Mouse (Mus musculus) inflammation-experienced regulatory T-cells, adult 6 months (primary cell): ENCODE results near the gene Chd1l. TPM values are rescaled to one million over a fixed set of nuclear protein-coding genes. Genes with fewer than 3 reads are reported as not detected.

Experiments used
- ATAC-seq: one replicate; pipeline ENCODE4 v1.8.0; 2017
- polyA plus RNA-seq, 3 experiments: library from polyadenylated mRNA; unstranded; fragments of 100-300 nt; shearing (Covaris generic); gene quantifications; one replicate each; pipeline ENCODE4 v1.2.1; 2017

Chd1l gene
- polyA plus RNA-seq, 3 experiments from 2014 or later: 18.5 to 34.9 (median 25.4) TPM

GRCm38 (mm10) chr3:97617091-97617825 lies 7.3 kb upstream of the Chd1l start:
- ATAC-seq: no peak

DNA sequence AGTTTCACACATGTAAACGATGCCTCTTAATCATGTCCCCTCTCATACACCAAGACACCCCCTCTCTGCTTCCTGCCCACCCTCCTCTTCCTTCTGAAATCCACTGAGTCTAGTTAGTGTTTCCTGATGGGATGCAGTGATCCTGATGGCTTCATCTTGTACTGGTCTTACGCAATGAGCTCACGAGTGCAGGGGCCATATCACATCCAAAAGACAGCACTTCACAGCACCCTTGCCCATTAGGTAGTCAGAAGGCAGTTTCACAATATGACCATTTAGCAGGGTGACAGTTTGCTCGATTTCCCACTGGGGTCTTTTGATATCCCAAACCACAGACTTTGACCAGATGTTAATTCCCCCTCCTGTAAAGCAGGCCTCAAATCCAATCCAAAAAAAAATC lies 5.9 kb upstream of the Chd1l start:
- no peak for ATAC-seq

- ATAC-seq: no peak
These were observed 5.2 kb upstream of the Chd1l start for GRCm38 (mm10) chr3:97615154-97615553.

- no peak for ATAC-seq
These were observed 1.0 kb upstream of the Chd1l start for GRCm38 (mm10) chr3:97611021-97611420.

DNA sequence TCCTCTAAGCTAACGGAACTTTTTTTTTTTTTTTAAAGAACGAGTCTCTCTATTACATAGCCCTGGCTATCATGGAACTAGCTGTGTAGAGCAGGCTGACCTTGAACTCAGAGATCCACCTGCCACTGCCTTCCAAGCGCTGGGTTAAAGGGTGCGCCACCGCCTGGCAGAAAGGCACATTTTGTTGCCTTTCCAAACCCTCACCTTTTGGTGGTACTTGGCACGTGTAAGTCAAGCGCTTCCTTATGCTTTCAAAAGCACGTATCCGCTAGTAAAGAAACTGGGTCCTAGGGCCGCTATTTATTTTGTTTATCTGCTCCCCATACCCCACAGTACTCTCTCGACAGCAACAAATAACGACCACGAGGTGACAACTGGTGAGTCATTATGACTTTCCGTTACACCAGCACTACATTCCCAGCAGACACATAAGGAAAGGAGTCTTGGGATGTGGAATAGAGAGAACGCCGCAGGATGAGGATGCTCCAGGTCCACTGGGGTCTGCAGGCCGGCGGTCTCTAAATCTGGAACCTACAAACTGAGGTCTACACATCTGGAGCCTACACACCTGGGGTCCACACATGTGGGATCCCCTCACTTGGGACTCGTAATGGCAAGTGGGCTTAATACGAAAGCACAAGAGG lies 680 bp downstream of the Chd1l start:
- peak; percentile 63 for ATAC-seq

DNA sequence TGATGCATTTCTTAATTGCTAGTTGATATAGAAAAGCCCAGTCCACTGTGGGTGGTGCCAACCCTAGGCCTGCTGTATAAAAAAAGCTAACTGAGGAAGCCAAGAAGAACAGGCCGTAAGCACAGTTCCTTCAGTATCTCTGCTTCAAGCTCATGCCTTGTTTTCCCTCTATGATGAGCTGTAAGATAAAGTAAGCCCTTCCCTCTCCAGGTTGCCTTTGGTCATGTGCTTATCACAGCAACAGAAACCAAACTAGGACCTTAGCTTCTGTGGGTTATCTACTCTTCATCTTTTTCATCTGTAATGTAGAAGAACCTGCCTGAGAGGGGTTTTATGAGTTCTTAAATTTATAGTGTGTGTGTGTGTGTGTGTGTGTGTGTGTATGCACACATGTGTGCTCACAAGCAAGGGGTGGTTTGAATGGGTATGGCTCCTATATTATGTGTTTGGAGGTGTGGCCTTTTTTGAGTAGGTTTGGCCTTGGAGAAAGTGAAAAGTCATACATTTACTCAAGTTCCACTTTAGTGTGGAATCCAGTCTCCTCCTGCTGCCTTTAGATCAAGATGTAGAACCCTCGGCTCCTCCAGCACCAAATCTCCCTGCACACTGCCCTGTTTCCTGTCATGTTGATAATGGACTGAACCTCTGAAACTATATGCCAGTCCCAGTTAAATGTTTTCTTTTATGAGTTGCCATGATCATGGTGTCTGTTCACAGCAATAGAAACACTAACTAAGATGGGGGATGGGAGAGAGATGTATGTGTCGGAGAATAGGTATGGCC lies 9.8 kb downstream of the Chd1l start:
- ATAC-seq: no peak

DNA sequence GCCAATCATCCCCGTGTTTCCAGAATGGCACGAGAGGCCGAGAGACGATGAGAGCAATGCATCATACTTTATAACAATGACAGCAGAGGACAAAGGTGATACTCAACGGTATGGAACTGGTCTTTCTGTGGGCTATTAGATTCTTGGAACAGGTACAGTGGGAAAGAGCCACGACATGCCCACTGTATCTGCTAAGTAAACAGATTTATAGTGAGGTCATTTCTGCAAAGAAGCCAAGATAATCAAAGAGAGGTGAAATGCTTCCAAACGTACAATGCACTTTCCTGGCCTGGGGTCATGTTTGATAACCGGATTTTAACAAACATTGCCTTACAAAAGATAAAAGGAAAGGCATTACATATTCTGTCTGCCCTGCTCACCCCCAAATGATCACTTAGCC lies 13.2 kb downstream of the Chd1l start:
- ATAC-seq: no peak

- no peak for ATAC-seq
These were observed 14.9 kb downstream of the Chd1l start for GRCm38 (mm10) chr3:97595066-97595465.

- no peak for ATAC-seq
These were observed 15.9 kb downstream of the Chd1l start for GRCm38 (mm10) chr3:97594140-97594539.

DNA sequence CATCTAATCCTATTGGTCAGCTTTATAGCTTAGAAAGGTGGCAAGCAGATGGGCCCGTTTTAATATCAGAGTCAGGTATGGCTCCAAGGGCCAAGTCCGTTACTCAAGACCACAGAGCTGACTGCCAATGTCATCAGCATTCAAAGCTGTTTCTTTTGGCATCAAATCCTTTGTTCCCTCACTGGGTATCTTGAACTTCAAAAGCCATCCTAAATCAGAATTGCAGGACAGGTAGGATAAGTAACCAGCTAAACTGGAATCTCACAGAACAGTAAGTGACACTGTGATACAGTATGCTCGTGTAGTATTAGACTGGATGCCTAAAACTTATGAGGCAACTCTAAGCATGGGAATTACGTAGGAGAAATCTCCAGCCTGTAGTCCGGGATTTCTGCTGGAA lies 16.9 kb downstream of the Chd1l start:
- ATAC-seq: no peak

DNA sequence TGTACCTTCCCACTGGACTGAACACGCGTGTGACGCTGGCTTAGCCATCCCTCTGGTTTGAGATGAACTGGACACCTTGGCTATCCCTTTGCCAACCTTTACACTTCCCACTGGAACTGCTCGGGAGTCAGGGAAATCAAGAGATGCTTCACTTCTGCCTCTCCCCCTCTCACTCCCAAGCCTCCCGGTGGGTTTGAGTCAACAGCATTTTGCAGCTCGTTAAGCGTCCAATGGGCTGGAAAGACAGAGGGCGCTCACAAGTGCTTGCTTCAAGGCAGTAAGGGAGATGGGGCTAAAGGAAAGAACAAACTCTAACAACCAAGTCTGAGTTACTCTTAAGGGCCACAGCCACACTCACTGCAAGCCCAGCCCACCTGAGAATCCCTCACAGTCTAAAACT lies 19.3 kb downstream of the Chd1l start:
- no peak for ATAC-seq

DNA sequence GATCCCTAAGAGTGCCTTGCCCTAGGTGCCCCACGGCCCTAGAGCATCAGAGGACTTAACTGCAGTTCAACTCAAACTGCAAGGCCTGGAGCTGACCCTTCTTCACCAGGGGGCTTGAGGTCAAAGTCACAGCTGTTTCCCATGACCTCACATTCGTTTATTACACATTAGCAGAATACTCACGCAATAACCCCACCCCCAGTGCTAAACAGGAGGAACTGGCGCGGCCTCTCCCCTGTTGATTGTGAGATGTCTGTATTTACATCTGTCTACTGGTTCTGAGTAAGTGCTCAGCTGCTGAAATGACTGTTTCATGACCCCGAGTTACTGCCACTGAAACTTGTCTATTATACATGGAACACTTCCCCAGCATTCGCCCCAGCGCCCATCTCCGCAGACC lies 22.3 kb downstream of the Chd1l start:
- ATAC-seq: no peak

- peak; percentile 58 for ATAC-seq
These were observed 24.4 kb downstream of the Chd1l start for GRCm38 (mm10) chr3:97585383-97586160.

- no peak for ATAC-seq
These were observed 36.2 kb downstream of the Chd1l start for GRCm38 (mm10) chr3:97573807-97574206.

GRCm38 (mm10) chr3:97564588-97564987 lies 45.4 kb downstream of the Chd1l start:
- ATAC-seq: no peak

GRCm38 (mm10) chr3:97558554-97558953 lies 51.4 kb downstream of the Chd1l start:
- ATAC-seq: no peak

DNA sequence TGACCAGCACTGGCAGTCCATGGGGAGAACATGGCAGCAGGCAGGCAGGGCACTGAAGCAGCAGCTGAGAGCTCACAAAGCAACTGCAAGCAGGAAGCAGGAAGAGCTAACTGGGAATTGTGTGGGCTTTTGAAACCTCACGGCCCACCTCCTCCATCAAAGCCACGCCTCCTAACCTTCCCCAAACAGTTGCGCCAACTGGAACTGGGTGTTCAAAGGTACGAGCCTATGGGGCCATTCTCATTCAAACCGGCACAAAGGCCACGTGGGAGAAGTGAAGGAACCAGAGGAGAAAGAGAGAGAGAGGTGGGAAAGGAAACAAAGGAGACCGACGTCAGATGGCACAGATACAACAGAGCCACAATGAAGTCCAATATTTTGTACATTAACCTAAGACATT lies 63.8 kb downstream of the Chd1l start:
- ATAC-seq: no peak

DNA sequence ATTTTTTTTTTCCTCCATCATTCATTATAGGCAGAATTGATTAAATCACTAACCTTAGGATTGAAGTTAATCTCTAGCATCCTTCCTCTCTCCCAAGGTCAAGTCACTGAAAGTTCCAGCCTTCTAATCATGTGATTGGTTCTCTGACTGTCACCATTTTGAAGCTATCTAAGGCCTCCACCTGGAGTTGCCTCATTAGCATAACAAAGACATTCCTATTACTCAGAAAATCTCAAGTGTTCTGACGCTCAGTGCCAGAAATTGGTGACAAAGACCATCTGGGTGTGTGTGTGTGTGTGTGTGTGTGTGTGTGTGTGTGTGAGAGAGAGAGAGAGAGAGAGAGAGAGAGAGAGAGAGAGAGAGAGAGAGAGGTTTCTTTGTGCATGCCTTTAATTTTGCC lies 69.8 kb downstream of the Chd1l start:
- no peak for ATAC-seq

- ATAC-seq: no peak
These were observed 71.4 kb downstream of the Chd1l start for GRCm38 (mm10) chr3:97538634-97539033.

- no peak for ATAC-seq
These were observed 73.0 kb downstream of the Chd1l start for GRCm38 (mm10) chr3:97537006-97537405.

GRCm38 (mm10) chr3:97535660-97536059 lies 74.3 kb downstream of the Chd1l start:
- no peak for ATAC-seq

DNA sequence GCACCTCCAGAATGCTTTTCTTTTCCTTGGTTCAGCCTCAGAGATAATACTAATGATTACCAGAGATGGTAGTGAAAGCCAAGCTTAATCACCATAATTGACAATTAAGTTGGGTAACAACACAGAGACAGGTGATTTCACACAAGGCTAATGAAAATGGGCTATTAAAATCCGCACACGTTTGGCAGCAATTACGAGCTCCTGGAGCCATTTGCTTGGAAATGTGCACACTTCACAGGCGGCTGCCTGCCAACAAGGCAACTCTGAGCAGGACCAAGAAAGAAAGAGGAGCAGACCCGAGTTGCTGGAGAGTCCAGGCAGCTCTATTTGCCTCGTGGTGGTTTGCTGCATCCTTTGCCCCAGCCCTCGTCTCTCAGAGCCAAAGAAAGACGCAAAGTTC lies 84.5 kb downstream of the Chd1l start:
- ATAC-seq: no peak

GRCm38 (mm10) chr3:97524835-97525234 lies 85.2 kb downstream of the Chd1l start:
- ATAC-seq: no peak
